In genomic region chr6:22000086-22000485, GRCm38 (mm10) we compare ENCODE assay signal across 19 mouse cellular contexts. TPM values are rescaled to one million over a fixed set of nuclear protein-coding genes. Genes with fewer than 3 reads are reported as not detected.
DNase-seq lines count a peak whose midpoint lies in the region; ATAC-seq and TF ChIP-seq lines count a peak whose summit lies in the region.
"Had no signal": no experiment of that assay in that cellular context is flagged by ENCODE, and none has a peak within 500 bp of the region (broad histone marks: within the 10 kb centered on the region; RNA-seq: fewer than 3 reads in every experiment).

No protein-coding gene starts in this region.

- H3K9me3 ChIP-seq in embryonic facial prominence, embryonic 11.5 days (replicated peaks; ENCODE audit: control insufficient read depth, low read length): no peaks in the 10 kb centered on the region
- no peaks in the 10 kb centered on the region for H3K9me3 ChIP-seq in liver, postnatal 0 days (ENCODE audit: low read length)
- H3K9me3 ChIP-seq: forebrain, embryonic 15.5 days; limb, embryonic 15.5 days; neural tube, embryonic 12.5 days; stomach, embryonic 15.5 days had no signal

- no peak for TF ChIP-seq EP300 in heart, adult 2 months (IDR thresholded peaks at IDR 0.05; ENCODE audit: insufficient read depth, low read depth, low read length)
- TF ChIP-seq EP300 in liver, postnatal 0 days (IDR thresholded peaks at IDR 0.05; ENCODE audit: low read depth): no peak

- peaks cover 38% of the 10 kb centered on the region for H3K36me3 ChIP-seq in heart, adult 2 months (ENCODE audit: control insufficient read depth, insufficient read depth, low read length)
- no peaks in the 10 kb centered on the region for H3K36me3 ChIP-seq in liver, adult 2 months (ENCODE audit: control insufficient read depth, insufficient read depth, low read length)
- H3K36me3 ChIP-seq in embryonic facial prominence, embryonic 11.5 days (replicated peaks; ENCODE audit: control insufficient read depth, insufficient read depth, low read depth, low read length): no peaks in the 10 kb centered on the region
- no peaks in the 10 kb centered on the region for H3K36me3 ChIP-seq in liver, postnatal 0 days (replicated peaks; ENCODE audit: insufficient read depth, low read length)
- H3K36me3 ChIP-seq: forebrain, embryonic 15.5 days; limb, embryonic 15.5 days; neural tube, embryonic 12.5 days; stomach, embryonic 15.5 days had no signal

- no peak for TF ChIP-seq POLR2A in heart, adult 2 months (IDR thresholded peaks at IDR 0.05; ENCODE audit: insufficient read depth, low read depth, low read length)
- no peak for TF ChIP-seq POLR2A in liver, adult 2 months (IDR thresholded peaks at IDR 0.05; ENCODE audit: extremely low read depth, insufficient read depth, low read length)

- peaks cover 32% of the 10 kb centered on the region for H3K4me1 ChIP-seq in heart, adult 2 months (ENCODE audit: control insufficient read depth, insufficient read depth, low read length)
- peaks cover 27% of the 10 kb centered on the region for H3K4me1 ChIP-seq in liver, adult 2 months (ENCODE audit: control insufficient read depth, insufficient read depth, low read length)
- H3K4me1 ChIP-seq in embryonic facial prominence, embryonic 11.5 days (ENCODE audit: control insufficient read depth, insufficient read depth, low read length): 0 out of 2 replicates have a peak, but pooled peaks cover 2% of the 10 kb centered on the region
- peaks cover 39% of the 10 kb centered on the region for H3K4me1 ChIP-seq in liver, postnatal 0 days (ENCODE audit: insufficient read depth)
- H3K4me1 ChIP-seq: forebrain, embryonic 15.5 days; neural tube, embryonic 12.5 days had no signal

- H3K9ac ChIP-seq in heart, adult 2 months (ENCODE audit: low read depth, low read length): no peak overlapping the region
- H3K9ac ChIP-seq in liver, adult 2 months (ENCODE audit: low read depth, low read length): no peak overlapping the region
- no peak overlapping the region for H3K9ac ChIP-seq in embryonic facial prominence, embryonic 11.5 days (replicated peaks; ENCODE audit: low read length)
- H3K9ac ChIP-seq in liver, postnatal 0 days (replicated peaks): no peak overlapping the region
- H3K9ac ChIP-seq: forebrain, embryonic 15.5 days; limb, embryonic 15.5 days; neural tube, embryonic 12.5 days; stomach, embryonic 15.5 days had no signal

- H3K27ac ChIP-seq in heart, adult 2 months: peak overlapping the region; percentile 71
- peak overlapping the region; percentile 25; the same call in 1 of the 2 replicates for H3K27ac ChIP-seq in liver, adult 2 months (replicated peaks; ENCODE audit: insufficient read depth, low read depth, low read length)
- no peak overlapping the region for H3K27ac ChIP-seq in embryonic facial prominence, embryonic 11.5 days (replicated peaks; ENCODE audit: low read depth, low read length)
- peak overlapping the region; percentile 85 for H3K27ac ChIP-seq in liver, postnatal 0 days (ENCODE audit: low read depth)
- H3K27ac ChIP-seq: forebrain, embryonic 15.5 days; left cerebral cortex, adult 2 months; neural tube, embryonic 12.5 days; stomach, embryonic 15.5 days had no signal

- WGBS in heart, adult 2 months: 46% methylated on average over 6 of the region's 6 CpGs
- 12% methylated on average over 6 of the region's 6 CpGs for WGBS in liver, adult 2 months
- 14% methylated on average over 6 of the region's 6 CpGs for WGBS in embryonic facial prominence, embryonic 11.5 days
- WGBS in liver, postnatal 0 days (ENCODE audit: insufficient replicate concordance): 47% methylated on average over 6 of the region's 6 CpGs

- DNase-seq in heart, adult 2 months: no peak
- no peak for DNase-seq in heart, adult 9 months (ENCODE audit: low spot score in 2 of 2)
- DNase-seq in liver, adult 2 months (ENCODE audit: extremely low read depth, low read depth, low spot score): peak; percentile 35
- no peak for DNase-seq in liver
- DNase-seq in embryonic facial prominence, embryonic 11.5 days (ENCODE audit: low spot score): peak; percentile 68
- peak; percentile 44 for DNase-seq in liver, postnatal 0 days
- DNase-seq in left cerebral cortex, postnatal 14 days (ENCODE audit: low spot score in 2 of 2): no peak
- DNase-seq: adrenal gland, postnatal 25 days; cerebellum, adult 8-10 months; heart, adult 18-20 months; kidney, adult 11 months had no signal

- intact Hi-C loops in heart, adult 2 months (cut with DNase I): loop anchor here (2.0 kb wide), 1 partner anchor 13 kb away; no protein-coding TSS in a partner anchor
- intact Hi-C loops in left cerebral cortex, postnatal 14 days (cut with DNase I): no loop called here

- no peak for ATAC-seq in embryonic facial prominence, embryonic 11.5 days (replicated peaks; ENCODE audit: insufficient number of reproducible peaks, low FRiP score, low TSS enrichment, low read depth)
- peak; percentile 67 for ATAC-seq in liver, postnatal 0 days
- no peak for ATAC-seq in cerebellum, adult (ENCODE audit: insufficient number of reproducible peaks, low FRiP score, low TSS enrichment)
- ATAC-seq: activated CD4-positive, CD25-positive, alpha-beta regulatory T cell, adult 4 months; forebrain, embryonic 15.5 days; hindbrain, embryonic 16.5 days had no signal

- no peak overlapping the region for H3K4me2 ChIP-seq in embryonic facial prominence, embryonic 11.5 days (ENCODE audit: low read depth, low read length)
- H3K4me2 ChIP-seq in liver, postnatal 0 days (ENCODE audit: low read depth, low read length): no peak overlapping the region
- H3K4me2 ChIP-seq: forebrain, embryonic 15.5 days; limb, embryonic 15.5 days; neural tube, embryonic 12.5 days; stomach, embryonic 15.5 days had no signal

- H3K4me3 ChIP-seq in heart, adult 2 months: no peak overlapping the region
- no peak overlapping the region for H3K4me3 ChIP-seq in liver, adult 2 months (ENCODE audit: insufficient read depth, low read depth, low read length)
- no peak overlapping the region for H3K4me3 ChIP-seq in embryonic facial prominence, embryonic 11.5 days (ENCODE audit: low read depth, low read length)
- no peak overlapping the region for H3K4me3 ChIP-seq in liver, postnatal 0 days (ENCODE audit: low read depth, low read length)
- H3K4me3 ChIP-seq: forebrain, embryonic 15.5 days; left cerebral cortex, adult 2 months; limb, embryonic 15.5 days; neural tube, embryonic 12.5 days; stomach, embryonic 15.5 days had no signal

- no peaks in the 10 kb centered on the region for H3K79me2 ChIP-seq in heart, adult 2 months (replicated peaks; ENCODE audit: control insufficient read depth, insufficient read depth, low read length)
- H3K79me2 ChIP-seq in liver, adult 2 months (ENCODE audit: control insufficient read depth, insufficient read depth, low read length): peaks cover 16% of the 10 kb centered on the region; the same call in 1 of the 2 replicates

- no peaks in the 10 kb centered on the region for H3K27me3 ChIP-seq in heart, adult 2 months (ENCODE audit: control insufficient read depth, insufficient read depth, low read length)
- no peaks in the 10 kb centered on the region for H3K27me3 ChIP-seq in liver, adult 2 months (ENCODE audit: control insufficient read depth, insufficient read depth, low read length)
- no peaks in the 10 kb centered on the region for H3K27me3 ChIP-seq in embryonic facial prominence, embryonic 11.5 days (ENCODE audit: control insufficient read depth, insufficient read depth, low read length)
- no peaks in the 10 kb centered on the region for H3K27me3 ChIP-seq in liver, postnatal 0 days (ENCODE audit: insufficient read depth, low read length)
- H3K27me3 ChIP-seq: forebrain, embryonic 15.5 days; limb, embryonic 15.5 days; neural tube, embryonic 12.5 days; stomach, embryonic 15.5 days had no signal

- no peak for TF ChIP-seq CTCF in heart, adult 2 months (IDR thresholded peaks at IDR 0.05)
- no peak for TF ChIP-seq CTCF in liver, adult 2 months (IDR thresholded peaks at IDR 0.05; ENCODE audit: low read depth, low read length)
- TF ChIP-seq CTCF in liver, postnatal 0 days (IDR thresholded peaks at IDR 0.05; ENCODE audit: low read depth): no peak

RNA-seq across cellular contexts. Expression of gene Cped1, which starts 14.4 kb away (rescaled TPM):
- total RNA-seq in heart, adult 2 months (2021): 10 to 100 TPM; 23.0 to 23.3 TPM
- polyA plus RNA-seq in heart, adult 2 months (2012; rRNA removed): 6.9 and 13.5 TPM in 2 replicates
- total RNA-seq in liver, adult 2 months (2014; rRNA removed): 59.8 and 63.6 TPM in 2 replicates
- polyA plus RNA-seq in liver, adult 2 months (2012; rRNA removed): 6.0 and 6.9 TPM in 2 replicates
- 40.2 and 42.3 TPM in 2 replicates for polyA plus RNA-seq in embryonic facial prominence, embryonic 11.5 days (2014; fragmentation: Nextera tagmentation; extraction: Ambion mirVana)
- polyA plus RNA-seq in liver, postnatal 0 days (2015; fragmentation: Nextera tagmentation; extraction: Ambion mirVana): 8.2 and 8.9 TPM in 2 replicates
- 1 to 10 TPM; 2.2 to 3.1 TPM for total RNA-seq in left cerebral cortex, postnatal 14 days (2021)

RNA-seq across cellular contexts. Expression of gene Ing3, which starts 50.7 kb away (rescaled TPM):
- total RNA-seq in heart, adult 2 months (2021): 10 to 100 TPM; 12.1 to 14.9 TPM
- 5.1 and 7.9 TPM in 2 replicates for polyA plus RNA-seq in heart, adult 2 months (2012; rRNA removed)
- total RNA-seq in liver, adult 2 months (2014; rRNA removed): 6.4 and 7.9 TPM in 2 replicates
- polyA plus RNA-seq in liver, adult 2 months (2012; rRNA removed): 3.3 and 3.6 TPM in 2 replicates
- polyA plus RNA-seq in embryonic facial prominence, embryonic 11.5 days (2014; fragmentation: Nextera tagmentation; extraction: Ambion mirVana): 51.1 and 51.7 TPM in 2 replicates
- polyA plus RNA-seq in liver, postnatal 0 days (2015; fragmentation: Nextera tagmentation; extraction: Ambion mirVana): 12.0 and 15.0 TPM in 2 replicates
- 10 to 100 TPM; 20.6 to 22.1 TPM for total RNA-seq in left cerebral cortex, postnatal 14 days (2021)

Comparison
In these comparisons a context has a peak if more than half of its experiments do, and no peak if none do; other contexts are left out.
1. DNase-seq: peak in liver, adult 2 months (single experiment), embryonic facial prominence, embryonic 11.5 days (single experiment) and liver, postnatal 0 days (single experiment); none in heart, adult 2 months (0 of 2), heart, adult 9 months (0 of 2), liver (single experiment) and left cerebral cortex, postnatal 14 days (0 of 2).